Mouse (Mus musculus): Measurements from ENCODE around the gene Epha8.

The Epha8 gene

DNA sequence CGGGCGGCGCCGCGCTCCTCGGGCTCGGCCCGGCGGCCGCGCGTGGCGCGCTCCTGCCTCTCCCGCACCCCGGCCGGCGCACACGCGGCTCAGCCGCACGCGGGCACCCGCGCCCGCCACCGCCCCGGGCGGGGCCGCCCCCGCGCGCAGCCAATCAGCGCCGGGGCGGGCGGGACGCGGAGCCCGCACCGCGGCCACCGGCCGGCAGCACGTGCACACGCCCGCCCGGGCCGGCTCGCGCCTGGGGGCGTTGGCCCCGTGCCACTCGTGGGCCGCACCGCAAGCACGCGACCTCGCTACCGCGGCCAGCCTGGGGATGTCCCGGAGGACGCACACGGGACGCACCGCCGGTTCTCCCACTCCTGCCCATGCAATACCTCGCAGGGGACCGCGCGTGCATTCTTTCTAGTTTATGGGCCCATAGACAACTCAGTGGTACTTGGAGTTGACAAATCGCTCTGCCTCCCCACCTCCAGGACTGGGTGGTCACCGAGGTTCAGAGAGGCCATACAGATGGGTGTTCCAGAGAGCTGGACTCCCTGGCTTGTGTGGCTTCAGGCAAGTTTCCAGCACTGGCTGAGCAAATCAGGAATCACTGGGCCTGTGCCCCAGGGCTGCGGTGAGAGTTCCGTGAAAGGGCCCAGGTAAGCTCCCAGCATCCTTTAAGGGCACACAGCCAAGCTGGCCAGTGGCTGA is at the start of gene Epha8:
Gene Epha8, minus strand, starts transcription at position 66 of the 696 bp plus-strand sequence.
- DNase-seq (ENCODE audit: low spot score in 2 of 2), result peak in 1 of 2 experiments; percentile 12

DNA sequence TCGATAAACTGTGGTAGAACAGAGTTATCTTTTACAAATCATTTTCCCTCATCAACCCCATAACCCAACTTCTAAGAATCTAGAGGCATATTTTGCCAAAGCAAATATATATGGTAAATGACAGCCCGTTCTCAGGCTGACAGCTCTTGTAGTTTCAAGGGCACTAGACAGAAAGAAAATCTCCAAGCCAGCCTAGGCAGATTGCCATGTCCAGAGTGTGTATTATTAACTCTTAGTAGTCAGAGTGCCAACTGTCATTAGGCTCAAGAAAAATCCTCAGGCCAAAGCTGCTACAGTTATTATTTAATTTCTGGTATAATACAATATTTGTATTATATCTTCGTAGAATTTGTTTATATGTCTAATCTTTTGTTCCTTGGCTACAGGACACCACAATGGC is 45.2 kb upstream of the Epha8 start:
- DNase-seq (ENCODE audit: low spot score in 2 of 2), result no peak

DNA sequence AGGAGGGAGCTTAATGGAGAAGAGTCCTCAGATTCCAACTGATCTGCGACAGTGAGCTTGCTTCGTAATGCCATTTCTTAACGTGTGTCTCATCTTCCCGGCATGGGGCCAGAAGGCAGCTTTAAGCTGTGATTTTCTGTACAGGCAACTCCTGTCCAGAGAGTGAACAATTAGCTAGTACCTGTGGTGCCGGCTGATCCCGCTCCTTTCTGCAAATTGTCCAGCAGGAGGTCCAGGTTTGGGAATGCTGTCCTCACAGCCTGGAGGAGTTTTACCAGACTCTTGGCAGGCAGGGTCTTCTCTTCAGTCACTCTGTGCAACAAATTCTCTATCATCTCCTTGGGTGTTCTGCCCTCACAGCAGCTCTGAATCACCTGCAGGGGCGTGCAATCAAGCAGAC is 44.4 kb upstream of the Epha8 start:
- DNase-seq (ENCODE audit: low spot score in 2 of 2), result no peak

DNA sequence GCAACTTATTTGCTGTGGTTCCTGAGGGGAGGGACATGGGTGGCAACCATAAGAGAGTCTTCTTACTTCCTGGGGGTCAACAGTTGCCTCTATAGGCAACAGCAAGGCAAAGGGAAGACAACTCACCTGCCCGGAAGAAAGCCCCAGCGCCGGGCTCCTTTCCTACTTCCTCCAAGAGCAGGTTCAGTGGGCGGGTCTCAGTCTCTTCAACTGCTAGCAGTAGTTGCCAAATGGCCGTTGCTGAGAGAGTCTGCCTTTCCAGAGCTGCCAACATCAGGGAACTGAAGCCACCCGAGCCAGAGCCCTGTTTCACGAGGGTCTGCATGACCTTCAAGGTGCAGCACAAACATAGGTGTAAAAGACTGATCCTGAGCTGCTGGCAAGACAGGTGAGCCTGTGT is 41.8 kb upstream of the Epha8 start:
- DNase-seq (ENCODE audit: low spot score in 2 of 2), result no peak

DNA sequence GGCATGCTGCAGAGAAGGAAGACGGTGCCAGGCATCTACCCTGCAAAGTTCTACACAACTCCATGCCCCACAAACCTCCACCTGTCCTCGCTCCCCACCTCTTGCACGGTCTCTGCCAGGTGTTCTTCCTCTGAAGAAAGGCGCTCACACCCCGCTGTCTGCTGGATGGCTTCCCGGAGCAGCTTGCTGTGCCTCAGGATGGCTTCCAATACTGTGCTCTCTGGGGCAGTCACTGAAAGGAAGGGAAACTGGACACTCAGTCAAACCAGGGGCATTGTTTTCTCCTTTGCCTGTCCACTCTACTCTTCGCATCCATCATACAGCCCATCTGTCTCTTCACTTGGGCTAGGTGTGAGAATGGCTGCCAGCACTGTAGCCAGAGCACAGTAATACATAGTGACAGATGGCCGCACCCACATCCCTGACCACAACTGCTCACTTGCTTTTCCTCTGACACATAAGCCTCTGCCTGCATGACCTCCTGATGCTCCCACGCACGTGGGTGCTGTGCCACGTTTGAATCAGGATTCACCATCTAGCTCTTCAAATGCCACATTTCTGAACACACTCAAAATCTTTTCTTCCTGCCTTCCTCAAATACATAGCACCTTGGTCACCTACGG is 41.2 kb upstream of the Epha8 start:
- no peak for DNase-seq (ENCODE audit: low spot score in 2 of 2)

DNA sequence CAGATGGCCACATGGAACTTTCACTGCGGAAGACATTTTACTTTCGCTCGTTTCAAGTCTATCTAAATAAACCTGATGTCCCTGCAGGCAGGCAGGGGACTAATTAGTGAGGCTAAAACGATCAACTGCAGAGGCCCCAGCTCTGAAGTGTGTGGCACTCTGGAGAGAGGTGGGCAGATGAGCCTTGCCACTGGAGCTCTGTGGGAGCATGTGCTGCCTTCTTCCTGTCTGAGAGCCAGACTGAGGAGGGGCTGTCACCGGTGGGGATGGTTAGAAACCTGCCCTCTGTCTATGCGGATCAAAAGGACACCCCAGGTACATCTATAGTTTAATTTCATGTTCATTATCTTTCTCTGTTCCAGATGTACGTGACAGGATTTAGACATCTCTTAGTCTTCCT is 40.3 kb upstream of the Epha8 start:
- DNase-seq (ENCODE audit: low spot score in 2 of 2), result no peak

DNA sequence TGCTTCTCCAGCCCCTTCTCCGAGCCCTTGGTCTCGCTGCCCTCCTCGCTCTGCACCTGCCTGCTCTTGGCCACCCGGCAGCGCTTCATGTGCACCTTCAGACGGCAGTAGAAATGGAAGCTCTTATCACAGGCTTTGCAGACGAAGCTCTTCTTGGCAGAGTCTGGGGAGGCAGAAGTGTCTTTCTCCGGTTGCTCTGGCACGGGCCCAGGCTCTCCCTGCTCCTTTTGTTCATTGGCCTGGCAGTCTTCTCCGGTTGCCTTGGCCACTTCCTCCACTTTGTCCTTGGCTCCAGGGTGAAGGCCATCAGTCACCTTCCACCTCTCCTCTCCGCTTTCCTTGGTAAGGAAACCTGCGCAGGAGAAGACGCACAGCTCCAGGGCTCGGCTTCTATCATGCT is 38.7 kb upstream of the Epha8 start:
- DNase-seq (ENCODE audit: low spot score in 2 of 2), result no peak

DNA sequence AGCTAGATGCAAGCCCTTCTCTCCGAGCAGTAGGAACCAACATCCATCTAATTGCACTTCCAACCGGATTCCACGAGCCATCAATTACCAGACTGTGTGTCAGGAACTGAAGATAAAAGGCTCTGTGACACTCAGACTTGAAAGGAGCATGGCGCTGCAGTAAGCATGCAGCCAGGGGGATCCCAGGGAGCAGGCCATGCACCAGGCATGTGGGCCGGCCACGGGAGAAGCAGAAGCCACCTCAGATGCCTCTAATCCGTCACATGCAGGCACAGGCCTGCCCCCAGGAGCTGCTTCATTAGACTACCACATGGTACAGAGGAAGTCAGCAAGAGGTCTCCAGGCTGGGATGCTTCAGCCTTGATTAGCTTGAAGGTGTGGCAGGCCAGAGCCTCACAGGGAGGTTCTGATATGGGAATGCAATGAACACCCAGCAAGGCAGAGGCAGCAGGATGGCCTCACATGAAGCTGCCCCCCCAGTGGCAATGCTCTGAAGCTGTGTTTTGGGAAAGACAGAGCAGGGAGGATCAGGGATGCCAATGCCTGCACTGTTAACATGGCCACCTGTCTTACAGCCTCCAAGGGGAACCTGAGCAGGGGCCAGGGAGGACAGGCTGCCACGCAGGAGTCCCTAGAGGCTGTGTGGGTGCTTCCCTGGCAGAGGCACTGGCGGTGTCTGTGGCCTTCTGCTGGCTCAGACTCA is 25.5 kb upstream of the Epha8 start:
- no peak for DNase-seq (ENCODE audit: low spot score in 2 of 2)

DNA sequence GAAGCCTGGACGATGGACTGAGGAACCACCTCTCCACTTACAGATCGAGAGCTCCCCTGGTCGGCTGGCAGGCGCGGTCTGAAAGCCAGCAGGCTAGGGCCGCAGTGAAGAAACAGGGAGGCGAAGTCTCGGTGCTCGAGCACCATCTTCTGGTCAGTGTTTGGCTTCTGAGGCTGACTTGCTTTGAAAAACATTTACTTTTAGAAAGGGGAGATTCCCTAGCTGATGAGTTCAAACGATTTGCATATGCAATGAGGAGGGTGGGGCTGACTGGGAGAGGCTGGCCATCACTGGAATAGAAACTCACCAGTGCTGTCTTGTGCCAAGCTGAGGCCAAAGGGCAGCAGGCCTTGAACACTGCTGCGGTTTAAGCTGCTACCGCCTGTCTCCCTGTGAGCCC is 24.7 kb upstream of the Epha8 start:
- DNase-seq (ENCODE audit: low spot score in 2 of 2), result peak in 1 of 2 experiments; percentile 15

DNA sequence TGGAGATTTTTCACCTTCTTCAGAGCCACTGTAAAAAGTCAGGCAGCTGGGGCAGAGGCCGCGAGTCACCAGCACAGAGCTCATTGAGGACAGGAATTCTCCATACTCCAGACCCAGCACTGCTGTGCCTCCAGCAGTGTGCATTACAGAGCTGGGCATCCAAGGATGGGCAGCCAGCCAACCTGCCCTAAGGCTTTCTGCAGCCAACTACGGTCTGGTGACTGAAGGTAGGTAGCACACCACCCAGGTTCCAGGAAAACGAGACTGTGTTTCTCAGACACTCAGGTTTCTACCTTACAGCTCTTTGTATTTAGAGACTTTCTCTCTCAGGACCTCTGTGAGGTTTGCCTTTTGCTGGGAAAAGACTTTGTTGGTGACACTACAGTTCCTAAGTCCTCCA is 24.3 kb upstream of the Epha8 start:
- DNase-seq (ENCODE audit: low spot score in 2 of 2), result no peak

DNA sequence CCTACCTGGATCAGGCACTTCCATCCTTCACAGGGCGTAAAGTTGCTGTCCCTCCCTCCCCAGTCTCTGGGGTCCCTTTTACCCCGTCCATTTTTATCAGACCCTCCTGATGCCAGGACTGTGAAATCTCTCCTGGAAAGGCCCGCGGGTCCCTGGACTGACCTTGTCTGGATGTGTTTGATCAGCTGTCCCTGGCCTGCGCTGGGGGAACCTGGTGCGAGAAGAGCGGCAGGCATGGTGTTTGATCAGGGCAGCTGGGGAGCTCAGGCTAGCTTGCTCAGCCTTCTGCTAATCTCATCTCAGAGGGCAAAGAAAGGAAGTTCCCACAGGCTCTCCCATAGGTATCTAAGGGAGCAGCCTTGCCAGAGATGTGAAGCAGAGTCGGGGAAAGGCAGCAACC is 20.6 kb upstream of the Epha8 start:
- no peak for DNase-seq (ENCODE audit: low spot score in 2 of 2)

DNA sequence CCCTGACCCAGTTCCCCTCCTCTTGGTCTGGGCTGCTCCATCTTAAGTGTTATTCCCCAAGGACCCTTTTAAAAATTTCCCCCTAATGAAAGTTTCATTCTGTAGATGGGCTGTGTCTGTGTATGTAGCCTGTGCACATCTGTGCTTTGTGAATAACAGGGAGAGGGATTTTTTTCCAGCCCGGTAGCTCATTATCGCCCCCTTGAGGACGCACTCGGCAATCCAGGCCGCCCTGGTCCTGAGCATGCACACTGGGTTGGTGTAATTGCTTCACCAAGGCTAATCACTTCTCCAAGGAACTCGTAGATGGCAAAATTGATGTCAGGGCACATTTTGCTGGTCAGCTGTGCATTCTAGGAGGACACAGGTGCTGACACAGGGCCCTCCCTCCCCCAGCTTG is 14.3 kb upstream of the Epha8 start:
- no peak for DNase-seq (ENCODE audit: low spot score in 2 of 2)

DNA sequence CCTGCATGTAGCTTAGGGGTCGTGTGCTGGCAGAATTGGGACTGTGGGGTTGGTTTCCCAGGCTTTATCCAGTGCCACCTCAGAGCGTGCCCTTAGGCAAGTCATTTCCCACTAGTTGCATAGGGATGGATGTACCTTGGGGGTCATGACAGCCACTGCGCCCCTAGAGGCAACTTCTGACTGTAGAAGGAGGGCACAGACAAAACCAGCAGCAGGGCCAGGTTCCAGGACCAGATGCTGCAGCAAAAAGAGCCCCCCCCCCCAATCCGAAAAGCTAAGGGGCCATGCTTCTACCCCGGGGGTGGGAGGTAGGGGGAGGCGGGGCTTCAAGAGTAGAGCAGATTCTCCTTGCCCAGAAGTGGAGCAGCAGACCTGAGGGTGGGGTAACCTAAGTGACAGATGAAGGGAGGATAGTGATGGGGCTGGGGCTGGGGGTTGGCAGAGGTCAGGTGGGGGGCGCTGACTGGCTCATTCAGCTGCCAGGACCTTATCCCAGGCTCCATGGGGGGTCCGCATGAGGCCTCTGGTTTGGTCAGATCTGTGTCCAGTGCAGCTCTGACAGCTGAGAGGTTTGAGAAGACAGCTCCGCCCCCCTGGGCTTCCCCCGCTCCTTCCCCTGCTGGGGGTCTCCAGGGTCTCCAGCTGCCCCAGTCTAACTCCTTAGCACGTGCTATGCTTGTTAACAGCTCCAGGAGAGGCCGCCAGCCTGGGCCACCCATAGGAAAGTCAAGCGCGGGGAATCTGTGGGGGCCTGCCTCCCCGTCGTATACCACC is 13.1 kb upstream of the Epha8 start:
- DNase-seq (ENCODE audit: low spot score in 2 of 2), result no peak

DNA sequence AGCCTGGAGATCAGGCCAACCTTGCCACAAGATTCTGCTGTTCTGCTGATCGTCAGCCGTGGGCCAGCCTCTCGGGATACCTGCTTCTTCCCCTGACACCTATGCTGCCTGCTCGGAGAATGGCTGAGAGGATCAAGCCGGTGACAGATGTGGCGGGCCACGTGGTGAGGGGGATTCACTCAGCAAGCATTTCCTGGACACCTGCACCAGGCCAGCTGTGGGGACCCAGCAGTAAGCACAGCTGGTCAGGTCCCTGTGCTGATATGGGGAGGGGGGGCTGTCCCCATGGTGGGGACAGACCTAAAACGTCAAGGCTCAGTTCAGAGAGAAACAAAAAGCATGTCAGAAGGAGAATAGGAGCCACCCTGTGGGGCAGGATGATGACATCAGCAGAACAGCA is 12.5 kb upstream of the Epha8 start:
- no peak for DNase-seq (ENCODE audit: low spot score in 2 of 2)

DNA sequence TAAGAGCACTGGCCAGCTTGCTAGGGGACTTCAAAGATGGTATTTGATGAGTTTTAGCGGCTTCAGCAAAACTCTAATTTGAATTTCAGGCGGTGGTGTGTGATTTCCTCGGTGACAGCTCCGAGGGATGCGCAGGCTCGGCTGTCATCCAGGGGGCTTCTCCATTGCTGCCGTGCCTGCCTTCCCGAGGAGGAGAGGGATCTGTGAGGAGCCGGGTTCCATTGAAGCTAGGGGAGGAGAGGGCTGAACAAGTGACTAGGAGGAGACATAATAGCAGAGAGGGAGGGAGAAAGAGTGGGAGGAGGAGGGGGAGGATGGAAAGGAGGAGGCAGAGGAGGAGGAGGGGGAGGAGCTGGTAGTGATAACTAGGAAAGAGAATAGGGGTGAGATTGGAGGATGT is 10.9 kb upstream of the Epha8 start:
- DNase-seq (ENCODE audit: low spot score in 2 of 2), result no peak

DNA sequence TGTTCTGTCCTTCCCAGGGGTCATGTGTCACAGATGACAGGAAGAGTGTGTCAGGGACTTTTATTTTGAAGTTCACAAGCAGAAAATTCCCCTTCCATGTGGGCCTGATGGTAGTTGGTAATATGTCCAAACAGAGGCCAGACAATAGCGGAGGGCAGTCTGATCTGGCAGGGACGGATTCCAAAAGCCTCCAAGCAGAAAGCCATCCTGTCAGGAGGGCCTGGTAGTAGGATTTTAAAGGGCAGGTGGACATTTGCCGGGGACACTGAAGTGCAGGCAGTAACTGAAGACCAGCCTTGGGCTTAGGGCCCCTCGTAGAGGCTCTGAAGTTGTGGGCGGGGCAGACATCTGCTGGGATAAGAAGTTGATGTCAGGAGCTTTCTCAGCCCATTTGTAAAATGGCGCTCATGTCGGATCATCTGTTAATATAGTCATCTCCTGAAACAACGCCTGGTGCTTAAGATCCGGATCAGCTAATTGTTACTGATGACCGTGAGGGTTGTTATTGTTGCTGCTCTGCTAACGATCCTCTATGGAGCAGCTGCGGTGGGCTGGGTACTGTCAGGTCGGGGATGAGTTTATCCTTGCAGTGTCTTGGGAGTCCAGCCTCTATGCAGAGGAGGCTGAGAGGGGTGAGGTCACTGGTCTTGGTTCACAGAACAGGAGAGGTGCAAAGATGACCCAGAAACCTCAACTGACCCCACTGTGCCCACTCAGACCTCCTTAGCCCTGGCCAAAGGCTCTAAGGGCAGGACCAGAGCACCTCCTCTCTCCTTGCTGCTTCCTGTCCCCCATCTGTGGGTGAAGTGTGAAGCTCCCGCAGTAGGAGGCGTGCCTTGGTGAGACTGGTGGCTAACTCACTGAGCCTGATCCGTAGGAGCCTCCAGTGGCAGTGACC is 10.1 kb upstream of the Epha8 start:
- no peak for DNase-seq (ENCODE audit: low spot score in 2 of 2)

DNA sequence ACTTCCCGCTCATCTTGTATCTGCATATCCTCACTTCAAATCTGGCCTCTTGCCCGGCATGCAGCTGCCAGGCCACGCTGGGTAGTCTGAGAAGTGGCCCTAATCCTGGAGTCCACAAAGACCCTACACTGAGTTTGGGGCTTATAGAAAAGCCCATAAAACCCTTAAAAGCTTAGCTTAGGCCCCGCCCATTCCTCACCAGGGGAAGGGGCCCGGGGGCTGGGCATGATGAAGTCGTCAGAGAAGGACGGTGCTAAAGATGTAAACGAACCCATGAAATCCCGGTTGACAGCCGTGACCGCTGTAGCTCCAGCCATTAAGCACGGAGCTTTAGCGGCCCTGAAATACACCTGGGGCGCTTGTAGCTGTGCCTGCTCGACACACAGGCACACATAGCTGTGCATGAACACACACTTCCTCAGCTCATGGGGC is 8.4 kb upstream of the Epha8 start:
- DNase-seq (ENCODE audit: low spot score in 2 of 2), result no peak

DNA sequence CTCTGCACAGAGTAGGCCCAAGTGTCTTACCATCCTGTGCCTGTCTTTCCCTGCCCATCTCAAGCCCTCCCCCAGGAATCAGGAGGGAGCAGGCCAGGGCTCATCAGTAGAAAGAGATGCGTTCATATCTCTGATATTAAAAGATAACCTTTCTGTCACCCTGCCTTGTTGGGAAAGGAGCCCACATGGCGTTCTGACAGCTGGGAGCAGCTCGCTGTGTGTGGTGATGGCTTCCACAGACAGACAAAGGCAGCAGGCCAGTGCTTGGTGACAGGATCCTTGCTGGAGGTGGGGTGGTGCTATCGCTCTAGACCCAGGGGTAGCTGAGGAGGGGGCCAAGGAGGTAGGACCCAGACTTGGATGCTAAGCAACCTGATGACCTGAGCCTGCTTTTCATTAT is 5.8 kb upstream of the Epha8 start:
- DNase-seq (ENCODE audit: low spot score in 2 of 2), result no peak

DNA sequence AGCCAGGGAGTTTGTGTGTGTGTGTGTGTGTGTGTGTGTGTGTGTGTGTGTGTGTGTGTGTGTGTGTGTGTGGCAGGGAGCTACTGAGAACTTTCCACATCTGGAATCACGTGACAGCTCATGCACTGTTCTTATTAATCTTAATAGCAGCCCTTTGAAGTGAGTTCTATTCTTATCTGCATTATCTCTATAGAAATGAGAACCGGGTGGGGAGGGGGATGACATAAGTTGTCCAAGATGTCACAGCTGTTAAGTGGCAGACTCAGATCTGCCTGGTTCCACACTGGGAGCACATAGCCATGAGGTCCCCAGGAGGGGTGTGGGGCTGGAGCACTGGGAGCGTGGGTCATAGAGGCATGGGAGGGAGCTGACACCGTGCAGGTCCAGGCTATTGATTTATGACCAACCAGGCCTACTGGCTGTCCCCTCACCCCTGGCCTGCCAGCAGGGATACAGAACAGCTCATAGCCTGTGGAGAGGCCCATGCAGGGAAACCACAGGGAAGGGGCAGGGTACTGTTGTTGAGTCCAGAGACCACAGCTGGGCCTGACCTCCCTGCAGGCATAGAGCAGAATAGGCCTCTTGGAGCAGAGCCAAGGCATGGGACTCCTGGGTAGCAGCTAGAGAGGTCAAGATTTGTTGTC is 5.1 kb upstream of the Epha8 start:
- DNase-seq (ENCODE audit: low spot score in 2 of 2), result no peak

DNA sequence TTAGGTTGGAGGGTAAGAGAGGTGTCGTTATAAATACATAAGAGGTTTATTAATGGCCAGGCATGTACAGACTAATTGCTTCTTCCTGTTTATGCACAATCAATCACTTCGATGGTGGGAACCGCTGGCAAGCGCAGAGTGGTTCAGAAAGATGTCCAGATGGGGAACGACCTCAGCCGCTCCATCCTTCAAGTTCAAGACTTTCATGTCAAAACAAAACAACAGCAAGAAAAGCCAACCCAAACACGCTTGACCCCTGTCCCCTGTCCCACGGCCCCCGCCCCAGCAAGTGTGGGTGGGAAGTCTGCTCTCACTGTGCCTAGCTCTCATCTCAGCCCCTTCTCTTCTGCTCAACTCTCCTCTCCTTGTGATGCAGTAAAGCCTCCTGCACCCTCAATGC is 4.0 kb upstream of the Epha8 start:
- no peak for DNase-seq (ENCODE audit: low spot score in 2 of 2)

DNA sequence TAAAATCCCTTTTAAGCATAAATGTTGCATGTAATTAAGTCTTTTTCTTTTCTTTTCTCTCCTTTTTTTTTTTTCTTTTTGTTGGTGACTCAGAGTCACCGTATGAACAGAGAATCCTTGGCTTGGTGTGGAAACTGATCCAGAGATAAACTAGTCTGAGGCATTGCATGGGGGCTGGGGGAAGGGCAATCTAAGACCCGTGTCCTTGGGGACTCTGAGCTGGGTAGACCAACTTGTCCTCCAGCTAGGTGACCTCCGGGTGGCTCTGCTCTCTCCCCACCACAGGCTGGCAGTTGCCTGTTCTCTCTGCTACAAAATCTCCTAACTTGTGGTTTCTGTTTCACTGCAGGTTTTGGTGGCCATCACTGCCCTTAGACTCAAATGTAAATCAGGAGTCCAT is 3.5 kb upstream of the Epha8 start:
- DNase-seq (ENCODE audit: low spot score in 2 of 2), result no peak

All from urinary bladder, adult 18-20 months (tissue).